Mouse (Mus musculus) bone marrow macrophage, adult 2 months (primary cell): ENCODE measurements around the gene Rbck1.

ENCODE experiments used
- CTCF ChIP-seq: IDR thresholded peaks from 2 replicates; pipeline ENCODE4 v1.5.1; 2012; ENCODE audit warnings: low read depth, mild to moderate bottlenecking, low read length, moderate library complexity
- POLR2A ChIP-seq: IDR thresholded peaks from 2 replicates; pipeline ENCODE4 v1.6.1; 2012; ENCODE audit warnings: mild to moderate bottlenecking, low read depth, low read length, borderline replicate concordance

GRCm38 (mm10) chr2:152305480-152305879 is 27.0 kb downstream of the Rbck1 start:
- TF ChIP-seq CTCF (no peak), POLR2A (no peak)
